ENCODE assay signal across 10 mouse cellular contexts in genomic region chr3:108167499-108167898, GRCm38 (mm10). TPM values are rescaled to one million over a fixed set of nuclear protein-coding genes. Genes with fewer than 3 reads are reported as not detected.
A peak's percentile ranks its signal among the peaks of the same experiment; 100 is the strongest.
DNase-seq lines count a peak whose midpoint lies in the region; ATAC-seq and TF ChIP-seq lines count a peak whose summit lies in the region.
"Had no signal": no experiment of that assay in that cellular context is flagged by ENCODE, and none has a peak within 500 bp of the region (broad histone marks: within the 10 kb centered on the region; RNA-seq: fewer than 3 reads in every experiment).

No protein-coding gene starts in this region.

- ATAC-seq in kidney, embryonic 16.5 days (ENCODE audit: low FRiP score, low TSS enrichment) = no peak
- ATAC-seq in embryonic facial prominence, embryonic 11.5 days (replicated peaks; ENCODE audit: insufficient number of reproducible peaks, low FRiP score, low TSS enrichment, low read depth) = no peak
- no peak for ATAC-seq in limb, embryonic 11.5 days (ENCODE audit: insufficient number of reproducible peaks, low FRiP score, low TSS enrichment, low read depth)
- no peak for ATAC-seq in heart, embryonic 12.5 days (ENCODE audit: insufficient number of reproducible peaks, low FRiP score)

- no peak overlapping the region for H3K4me3 ChIP-seq in kidney, embryonic 16.5 days (ENCODE audit: low read length)
- no peak overlapping the region for H3K4me3 ChIP-seq in kidney, adult 2 months (ENCODE audit: insufficient read depth, low read depth, low read length)
- no peak overlapping the region for H3K4me3 ChIP-seq in embryonic facial prominence, embryonic 11.5 days (ENCODE audit: low read depth, low read length)
- H3K4me3 ChIP-seq in limb, embryonic 11.5 days (ENCODE audit: low read depth, low read length) = no peak overlapping the region
- no peak overlapping the region for H3K4me3 ChIP-seq in heart, embryonic 12.5 days

- no peaks in the 10 kb centered on the region for H3K36me3 ChIP-seq in kidney, embryonic 16.5 days (ENCODE audit: insufficient read depth, low read length)
- H3K36me3 ChIP-seq in kidney, adult 2 months (ENCODE audit: control insufficient read depth, insufficient read depth, low read length) = no peaks in the 10 kb centered on the region
- no peaks in the 10 kb centered on the region for H3K36me3 ChIP-seq in embryonic facial prominence, embryonic 11.5 days (replicated peaks; ENCODE audit: control insufficient read depth, insufficient read depth, low read depth, low read length)
- no peaks in the 10 kb centered on the region for H3K36me3 ChIP-seq in limb, embryonic 11.5 days (ENCODE audit: control insufficient read depth, insufficient read depth, low read length)
- no peaks in the 10 kb centered on the region for H3K36me3 ChIP-seq in heart, embryonic 12.5 days

- H3K9me3 ChIP-seq in kidney, embryonic 16.5 days (ENCODE audit: low read length) = no peaks in the 10 kb centered on the region
- H3K9me3 ChIP-seq in embryonic facial prominence, embryonic 11.5 days (replicated peaks; ENCODE audit: control insufficient read depth, low read length) = no peaks in the 10 kb centered on the region
- no peaks in the 10 kb centered on the region for H3K9me3 ChIP-seq in limb, embryonic 11.5 days (ENCODE audit: control insufficient read depth, low read length)
- H3K9me3 ChIP-seq in heart, embryonic 12.5 days (replicated peaks) = no peaks in the 10 kb centered on the region

- TF ChIP-seq POLR2A in kidney, adult 2 months (IDR thresholded peaks at IDR 0.05; ENCODE audit: low read depth, low read length) = no peak

- TF ChIP-seq CTCF in kidney, adult 2 months (conservative IDR thresholded peaks at IDR 0.05; ENCODE audit: insufficient read depth, insufficient read length, low read depth, low read length) = no peak

- WGBS in kidney, embryonic 16.5 days = 24% methylated on average over 14 of the region's 14 CpGs
- 53% methylated on average over 14 of the region's 14 CpGs for WGBS in kidney, adult 2 months
- 35% methylated on average over 14 of the region's 14 CpGs for WGBS in embryonic facial prominence, embryonic 11.5 days
- WGBS in limb, embryonic 11.5 days = 24% methylated on average over 14 of the region's 14 CpGs
- 56% methylated on average over 14 of the region's 14 CpGs for WGBS in heart, embryonic 12.5 days

- no peak overlapping the region for H3K4me2 ChIP-seq in kidney, embryonic 16.5 days (replicated peaks; ENCODE audit: low read depth, low read length)
- no peak overlapping the region for H3K4me2 ChIP-seq in embryonic facial prominence, embryonic 11.5 days (ENCODE audit: low read depth, low read length)
- H3K4me2 ChIP-seq in limb, embryonic 11.5 days (ENCODE audit: low read depth, severe bottlenecking) = no peak overlapping the region; the same call in 1 of the 2 replicates
- H3K4me2 ChIP-seq in heart, embryonic 12.5 days = no peak overlapping the region

- no peak for DNase-seq in kidney, adult 2 months
- peak; percentile 31 for DNase-seq in NIH3T3 (ENCODE audit: low read depth)
- DNase-seq in embryonic facial prominence, embryonic 11.5 days (ENCODE audit: low spot score) = no peak
- DNase-seq in limb, embryonic 11.5 days (ENCODE audit: low spot score) = peak; percentile 52
- DNase-seq in urinary bladder, adult 18-20 months (ENCODE audit: low spot score in 2 of 2) = no peak
- no peak for DNase-seq in spleen, postnatal 36 days (ENCODE audit: low spot score in 2 of 2)
- DNase-seq: lung, adult 18-20 months; thymus, adult 2 months had no signal

- H3K27me3 ChIP-seq in kidney, embryonic 16.5 days (ENCODE audit: insufficient read depth, low read length) = peaks cover 8% of the 10 kb centered on the region; the same call in 1 of the 2 replicates
- no peaks in the 10 kb centered on the region for H3K27me3 ChIP-seq in kidney, adult 2 months (replicated peaks; ENCODE audit: control insufficient read depth, insufficient read depth, low read length)
- H3K27me3 ChIP-seq in embryonic facial prominence, embryonic 11.5 days (ENCODE audit: control insufficient read depth, insufficient read depth, low read length) = no peaks in the 10 kb centered on the region
- no peaks in the 10 kb centered on the region for H3K27me3 ChIP-seq in limb, embryonic 11.5 days (ENCODE audit: control insufficient read depth, insufficient read depth, low read length)
- peaks cover 19% of the 10 kb centered on the region; the same call in 1 of the 2 replicates for H3K27me3 ChIP-seq in heart, embryonic 12.5 days (replicated peaks)

- peaks cover 39% of the 10 kb centered on the region for H3K4me1 ChIP-seq in kidney, embryonic 16.5 days (ENCODE audit: insufficient read depth, low read length)
- H3K4me1 ChIP-seq in kidney, adult 2 months (ENCODE audit: control insufficient read depth, insufficient read depth, low read length) = no peaks in the 10 kb centered on the region
- H3K4me1 ChIP-seq in embryonic facial prominence, embryonic 11.5 days (ENCODE audit: control insufficient read depth, insufficient read depth, low read length) = peaks cover 16% of the 10 kb centered on the region
- peaks cover 39% of the 10 kb centered on the region for H3K4me1 ChIP-seq in limb, embryonic 11.5 days (ENCODE audit: control insufficient read depth, insufficient read depth, low read length)
- H3K4me1 ChIP-seq in heart, embryonic 12.5 days (replicated peaks) = peaks cover 5% of the 10 kb centered on the region

- peak overlapping the region; percentile 81 for H3K27ac ChIP-seq in kidney, embryonic 16.5 days (ENCODE audit: low read length)
- H3K27ac ChIP-seq in kidney, adult 2 months (ENCODE audit: insufficient read depth, low read depth, low read length) = no peak overlapping the region
- peak overlapping the region; percentile 29; the same call in 1 of the 2 replicates for H3K27ac ChIP-seq in embryonic facial prominence, embryonic 11.5 days (replicated peaks; ENCODE audit: low read depth, low read length)
- H3K27ac ChIP-seq in limb, embryonic 11.5 days (replicated peaks; ENCODE audit: low read depth, low read length) = peak overlapping the region; percentile 84
- H3K27ac ChIP-seq in heart, embryonic 12.5 days (ENCODE audit: poor library complexity, severe bottlenecking) = no peak overlapping the region

- peak overlapping the region; percentile 44; the same call in 1 of the 2 replicates for H3K9ac ChIP-seq in kidney, embryonic 16.5 days (replicated peaks; ENCODE audit: low read length)
- 0 out of 2 replicates have a peak overlapping the region, but pooled peaks have one; percentile 8 for H3K9ac ChIP-seq in embryonic facial prominence, embryonic 11.5 days (replicated peaks; ENCODE audit: low read length)
- H3K9ac ChIP-seq in limb, embryonic 11.5 days (ENCODE audit: low read length) = peak overlapping the region; percentile 40
- H3K9ac ChIP-seq in heart, embryonic 12.5 days = no peak overlapping the region

RNA-seq across cellular contexts. Expression of gene Gpr61, which starts 12.8 kb away (rescaled TPM):
- polyA plus RNA-seq in kidney, embryonic 16.5 days (2015; fragmentation: Nextera tagmentation; extraction: Ambion mirVana) = 0.06 and 0.08 TPM in 2 replicates
- polyA plus RNA-seq in kidney, adult 2 months (2012; rRNA removed) = not detected in 2 replicates
- 0.11 and 0.31 TPM in 2 replicates for polyA plus RNA-seq in embryonic facial prominence, embryonic 11.5 days (2014; fragmentation: Nextera tagmentation; extraction: Ambion mirVana)
- polyA plus RNA-seq in limb, embryonic 11.5 days (2014; fragmentation: Nextera tagmentation; extraction: Ambion mirVana) = 0.11 and 0.29 TPM in 2 replicates
- polyA plus RNA-seq in heart, embryonic 12.5 days (2016; fragmentation: Nextera tagmentation; extraction: Ambion mirVana) = 0.19 and 0.27 TPM in 2 replicates
- polyA plus RNA-seq: thymus, adult 2 months had no signal

RNA-seq across cellular contexts. Expression of gene Amigo1, which starts 18.6 kb away (rescaled TPM):
- polyA plus RNA-seq in kidney, embryonic 16.5 days (2015; fragmentation: Nextera tagmentation; extraction: Ambion mirVana) = 5.4 and 5.8 TPM in 2 replicates
- polyA plus RNA-seq in kidney, adult 2 months (2012; rRNA removed) = 18.4 and 25.7 TPM in 2 replicates
- 2.8 and 3.1 TPM in 2 replicates for polyA plus RNA-seq in embryonic facial prominence, embryonic 11.5 days (2014; fragmentation: Nextera tagmentation; extraction: Ambion mirVana)
- polyA plus RNA-seq in limb, embryonic 11.5 days (2014; fragmentation: Nextera tagmentation; extraction: Ambion mirVana) = 2.2 and 2.7 TPM in 2 replicates
- polyA plus RNA-seq in heart, embryonic 12.5 days (2016; fragmentation: Nextera tagmentation; extraction: Ambion mirVana) = 4.5 and 5.0 TPM in 2 replicates

RNA-seq across cellular contexts. Expression of gene Gnai3, which starts 21.6 kb away (rescaled TPM):
- 188 and 196 TPM in 2 replicates for polyA plus RNA-seq in kidney, embryonic 16.5 days (2015; fragmentation: Nextera tagmentation; extraction: Ambion mirVana)
- polyA plus RNA-seq in kidney, adult 2 months (2012; rRNA removed) = 21.3 and 31.0 TPM in 2 replicates
- polyA plus RNA-seq in embryonic facial prominence, embryonic 11.5 days (2014; fragmentation: Nextera tagmentation; extraction: Ambion mirVana) = 229 and 242 TPM in 2 replicates
- polyA plus RNA-seq in limb, embryonic 11.5 days (2014; fragmentation: Nextera tagmentation; extraction: Ambion mirVana) = 192 and 198 TPM in 2 replicates
- 94.9 and 97.0 TPM in 2 replicates for polyA plus RNA-seq in heart, embryonic 12.5 days (2016; fragmentation: Nextera tagmentation; extraction: Ambion mirVana)

RNA-seq across cellular contexts. Expression of gene Cyb561d1, which starts 33.5 kb away (rescaled TPM):
- polyA plus RNA-seq in kidney, embryonic 16.5 days (2015; fragmentation: Nextera tagmentation; extraction: Ambion mirVana) = 3.4 and 3.9 TPM in 2 replicates
- polyA plus RNA-seq in kidney, adult 2 months (2012; rRNA removed) = 7.0 and 7.1 TPM in 2 replicates
- polyA plus RNA-seq in embryonic facial prominence, embryonic 11.5 days (2014; fragmentation: Nextera tagmentation; extraction: Ambion mirVana) = 1.4 and 1.6 TPM in 2 replicates
- polyA plus RNA-seq in limb, embryonic 11.5 days (2014; fragmentation: Nextera tagmentation; extraction: Ambion mirVana) = 0.98 and 1.1 TPM in 2 replicates
- polyA plus RNA-seq in heart, embryonic 12.5 days (2016; fragmentation: Nextera tagmentation; extraction: Ambion mirVana) = 3.4 and 3.7 TPM in 2 replicates

RNA-seq across cellular contexts. Expression of gene Atxn7l2, which starts 43.2 kb away (rescaled TPM):
- polyA plus RNA-seq in kidney, embryonic 16.5 days (2015; fragmentation: Nextera tagmentation; extraction: Ambion mirVana) = 18.7 and 22.2 TPM in 2 replicates
- 23.1 and 29.3 TPM in 2 replicates for polyA plus RNA-seq in kidney, adult 2 months (2012; rRNA removed)
- 17.6 and 19.0 TPM in 2 replicates for polyA plus RNA-seq in embryonic facial prominence, embryonic 11.5 days (2014; fragmentation: Nextera tagmentation; extraction: Ambion mirVana)
- polyA plus RNA-seq in limb, embryonic 11.5 days (2014; fragmentation: Nextera tagmentation; extraction: Ambion mirVana) = 21.1 and 25.6 TPM in 2 replicates
- 8.9 and 9.1 TPM in 2 replicates for polyA plus RNA-seq in heart, embryonic 12.5 days (2016; fragmentation: Nextera tagmentation; extraction: Ambion mirVana)

Comparison
In these comparisons a context has a peak if more than half of its experiments do, and no peak if none do; other contexts are left out.
1. H3K27ac ChIP-seq: peak in kidney, embryonic 16.5 days (single experiment), embryonic facial prominence, embryonic 11.5 days (single experiment) and limb, embryonic 11.5 days (single experiment); none in kidney, adult 2 months (single experiment) and heart, embryonic 12.5 days (single experiment).
2. DNase-seq: peak in NIH3T3 (single experiment) and limb, embryonic 11.5 days (single experiment); none in kidney, adult 2 months (single experiment), embryonic facial prominence, embryonic 11.5 days (single experiment), urinary bladder, adult 18-20 months (0 of 2) and spleen, postnatal 36 days (0 of 2).